Mouse (Mus musculus): ENCODE results near the gene Mllt1. TPM values are rescaled to one million over a fixed set of nuclear protein-coding genes. Genes with fewer than 3 reads are reported as not detected.

The Mllt1 gene
- 10 to 100 TPM; 37.1 to 41.8 TPM for total RNA-seq (2023)

GRCm38 (mm10) chr17:56935363-56936131, at the start of gene Mllt1:
TSS of gene Mllt1 (minus strand) at chr17:56935415.

GRCm38 (mm10) chr17:56982013-56982412, 46.8 kb upstream of the Mllt1 start, which contains the start of gene Acer1:
TSS of gene Acer1 (minus strand) at chr17:56982126.

GRCm38 (mm10) chr17:56874936-56875651, 60.1 kb downstream of the Mllt1 start, which contains the start of gene 1700061G19Rik:
TSS of gene 1700061G19Rik (plus strand) at chr17:56875477.

GRCm38 (mm10) chr17:56874237-56874636, 61.0 kb downstream of the Mllt1 start, which contains the start of gene Acsbg2:
TSS of gene Acsbg2 (minus strand) at chr17:56874447.

Other genes starting within 250 kb of the Mllt1 start
- 10 to 100 TPM; 62.9 to 66.3 TPM for gene Ndufa11, start 217.6 kb downstream of the Mllt1 start, total RNA-seq (2023)
- 10 to 100 TPM; 11.7 to 14.8 TPM for gene Vmac, start 217.4 kb downstream of the Mllt1 start, total RNA-seq (2023)
- not detected for gene Nrtn, start 177.9 kb downstream of the Mllt1 start, total RNA-seq (2023)
- 10 to 100 TPM; 83.2 to 86.6 TPM for gene Dus3l, start 170.7 kb downstream of the Mllt1 start, total RNA-seq (2023)
- gene Prr22, start 165.2 kb downstream of the Mllt1 start, total RNA-seq (2023) = 1 to 10 TPM in 1 of 2 experiments, under 1 TPM in 1; 0.65 to 1.7 TPM
- 10 to 100 TPM in 1 of 2 experiments, 1 to 10 TPM in 1; 7.3 to 12.0 TPM for gene Rfx2, start 104.4 kb downstream of the Mllt1 start, total RNA-seq (2023)
- not detected for gene Acsbg2, start 61.0 kb downstream of the Mllt1 start, total RNA-seq (2023)
- gene 1700061G19Rik, start 59.9 kb downstream of the Mllt1 start, total RNA-seq (2023) = not detected
- gene Acer1, start 46.7 kb upstream of the Mllt1 start, total RNA-seq (2023) = not detected
- 10 to 100 TPM; 34.6 to 38.3 TPM for gene Clpp, start 54.9 kb upstream of the Mllt1 start, total RNA-seq (2023)
- gene Alkbh7, start 61.9 kb upstream of the Mllt1 start, total RNA-seq (2023) = 10 to 100 TPM; 15.6 to 22.2 TPM
- not detected for gene Pspn, start 64.6 kb upstream of the Mllt1 start, total RNA-seq (2023)
- 10 to 100 TPM; 45.6 to 53.8 TPM for gene Gtf2f1, start 75.9 kb upstream of the Mllt1 start, total RNA-seq (2023)
- gene Gm17949, start 76.1 kb upstream of the Mllt1 start, total RNA-seq (2023) = not detected
- gene Khsrp, start 96.1 kb upstream of the Mllt1 start, total RNA-seq (2023) = 100 to 1,000 TPM; 141 to 144 TPM
- not detected for gene Slc25a41, start 106.2 kb upstream of the Mllt1 start, total RNA-seq (2023)
- gene Crb3, start 123.7 kb upstream of the Mllt1 start, total RNA-seq (2023) = 10 to 100 TPM; 13.3 to 14.6 TPM
- 10 to 100 TPM; 20.6 to 25.6 TPM for gene Slc25a23, start 124.4 kb upstream of the Mllt1 start, total RNA-seq (2023)
- 100 to 1,000 TPM; 181 to 207 TPM for gene Dennd1c, start 143.1 kb upstream of the Mllt1 start, total RNA-seq (2023)
- under 1 TPM; 0.46 to 0.50 TPM for gene Tubb4a, start 152.4 kb upstream of the Mllt1 start, total RNA-seq (2023)
- under 1 TPM; 0.55 to 0.89 TPM for gene Tnfsf9, start 169.9 kb upstream of the Mllt1 start, total RNA-seq (2023)
- not detected for gene Cd70, start 214.4 kb upstream of the Mllt1 start, total RNA-seq (2023)